Mouse (Mus musculus) retina, adult 2 months (tissue): Measurements from ENCODE around the gene Neurod2.

Experiments
- DNase-seq: peaks from one replicate; pipeline ENCODE4 v3.0.0-alpha.2; 2012; ENCODE audit warnings: low read depth, low spot score

Neurod2 gene

DNA sequence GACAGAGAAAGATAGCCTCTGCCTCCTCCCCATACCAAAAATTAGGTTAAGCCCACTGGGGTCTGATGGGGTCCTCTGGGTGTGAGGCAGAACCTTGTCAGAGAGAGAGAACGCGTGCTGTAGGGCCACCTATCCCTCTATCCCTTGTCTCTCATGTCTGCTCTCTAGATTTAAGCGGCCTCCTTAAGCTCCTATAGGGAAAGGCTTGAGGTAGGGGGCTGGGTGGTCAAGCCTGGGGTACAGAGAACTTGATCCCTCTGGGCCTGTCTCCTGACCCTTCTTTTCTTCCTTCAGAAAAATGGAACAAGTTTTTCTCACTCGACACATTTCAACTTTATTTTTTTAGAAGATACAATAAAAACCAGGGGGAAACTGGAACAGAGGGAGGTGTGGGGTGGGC is 3.4 kb upstream of the Neurod2 start:
- no peak for DNase-seq

DNA sequence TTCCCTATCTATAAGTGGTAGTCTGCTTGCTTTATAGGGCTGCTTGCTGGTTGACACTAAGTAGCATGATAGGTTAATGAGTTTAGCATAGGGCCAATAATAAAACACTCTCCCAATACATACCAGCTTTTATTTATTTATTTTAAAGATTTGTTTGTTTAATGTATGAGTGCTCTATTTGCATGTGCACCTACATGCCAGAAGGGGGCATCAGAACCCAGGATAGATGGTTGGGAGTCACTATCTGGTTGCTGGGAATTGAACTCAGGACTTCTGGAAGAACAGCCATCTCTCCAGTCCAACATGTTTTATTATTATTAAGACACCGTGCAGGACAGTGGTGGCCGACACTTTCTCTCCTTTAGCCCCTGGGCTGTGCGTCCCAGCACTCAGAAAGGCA is 2.7 kb upstream of the Neurod2 start:
- no peak for DNase-seq

DNA sequence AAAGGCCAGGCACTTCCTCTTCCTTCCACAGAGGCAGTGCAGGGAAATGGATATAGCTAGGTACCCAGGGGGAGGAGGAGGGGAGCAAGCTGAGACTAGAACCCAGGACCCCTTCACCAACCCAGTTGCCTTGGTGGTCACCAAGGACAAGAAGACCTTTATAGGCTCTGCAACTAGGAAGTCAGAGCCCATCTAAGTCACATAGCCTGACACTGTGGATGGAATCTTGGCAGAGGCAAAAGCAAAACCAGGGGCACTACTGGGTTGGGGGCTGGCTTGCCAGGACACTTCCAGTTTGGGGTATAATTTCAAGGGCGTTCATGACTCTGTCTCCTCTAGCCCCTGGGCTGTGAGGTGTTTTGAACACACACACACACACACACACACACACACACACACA is 2.0 kb upstream of the Neurod2 start:
- no peak for DNase-seq

DNA sequence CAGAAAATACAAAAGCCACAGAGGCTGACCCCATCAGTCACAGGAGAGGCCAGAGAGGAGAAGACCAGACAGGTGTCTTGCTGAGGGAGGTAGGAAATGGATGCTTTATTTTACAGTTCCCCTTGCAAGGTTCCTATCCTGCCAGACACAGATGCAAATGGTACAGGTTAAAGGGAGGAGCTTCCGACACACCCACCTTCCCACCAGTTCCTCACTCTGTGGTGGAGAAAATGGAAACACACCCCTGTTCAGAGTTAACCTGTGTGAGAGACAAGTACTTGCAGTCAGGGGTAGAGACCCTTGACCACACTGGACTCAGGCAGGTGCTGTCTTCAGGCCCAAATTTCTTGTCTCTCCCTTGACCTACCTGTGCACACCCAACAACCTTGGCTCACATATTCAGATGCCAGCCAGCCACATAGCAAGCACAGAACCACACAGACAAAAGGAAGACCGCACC is 1.3 kb upstream of the Neurod2 start:
- no peak for DNase-seq

DNA sequence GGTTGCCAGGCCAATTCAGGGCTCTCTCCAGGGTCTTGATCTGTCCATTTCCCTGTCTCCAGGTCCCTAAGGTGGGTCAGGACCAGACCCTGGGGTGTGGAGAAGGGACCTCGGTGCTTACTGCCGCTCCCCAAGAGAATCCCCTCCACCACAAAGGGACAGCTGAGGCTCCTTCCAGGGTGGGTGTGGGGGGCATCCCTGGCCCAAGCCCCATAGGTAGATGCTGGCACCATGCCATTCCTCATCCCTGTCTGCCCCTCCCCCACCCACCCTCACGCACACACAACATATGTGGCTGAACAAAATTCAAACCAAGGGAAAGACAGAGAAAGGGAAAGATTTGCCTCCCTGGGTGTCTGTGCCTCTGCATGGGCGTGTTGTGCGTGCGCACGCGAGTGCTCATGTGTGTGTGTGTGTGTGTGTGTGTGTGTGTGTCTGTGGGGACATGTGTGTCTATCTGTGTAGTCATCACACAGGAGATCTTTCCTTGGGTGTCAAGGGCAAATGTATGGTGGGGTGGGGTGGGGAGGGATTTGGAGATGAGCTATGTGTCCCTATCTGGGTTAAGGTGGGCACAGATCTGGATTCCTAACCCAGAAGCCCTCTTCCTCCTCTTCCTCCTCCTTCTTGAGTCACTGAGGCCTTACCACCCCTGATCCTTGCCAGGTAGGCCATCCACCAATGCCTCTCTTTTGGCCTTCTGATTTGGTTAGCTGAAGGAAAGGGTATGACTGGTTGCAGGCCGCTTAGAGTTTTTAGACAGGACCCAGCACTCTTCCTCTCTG is 704 bp upstream of the Neurod2 start:
- DNase-seq = no peak

DNA sequence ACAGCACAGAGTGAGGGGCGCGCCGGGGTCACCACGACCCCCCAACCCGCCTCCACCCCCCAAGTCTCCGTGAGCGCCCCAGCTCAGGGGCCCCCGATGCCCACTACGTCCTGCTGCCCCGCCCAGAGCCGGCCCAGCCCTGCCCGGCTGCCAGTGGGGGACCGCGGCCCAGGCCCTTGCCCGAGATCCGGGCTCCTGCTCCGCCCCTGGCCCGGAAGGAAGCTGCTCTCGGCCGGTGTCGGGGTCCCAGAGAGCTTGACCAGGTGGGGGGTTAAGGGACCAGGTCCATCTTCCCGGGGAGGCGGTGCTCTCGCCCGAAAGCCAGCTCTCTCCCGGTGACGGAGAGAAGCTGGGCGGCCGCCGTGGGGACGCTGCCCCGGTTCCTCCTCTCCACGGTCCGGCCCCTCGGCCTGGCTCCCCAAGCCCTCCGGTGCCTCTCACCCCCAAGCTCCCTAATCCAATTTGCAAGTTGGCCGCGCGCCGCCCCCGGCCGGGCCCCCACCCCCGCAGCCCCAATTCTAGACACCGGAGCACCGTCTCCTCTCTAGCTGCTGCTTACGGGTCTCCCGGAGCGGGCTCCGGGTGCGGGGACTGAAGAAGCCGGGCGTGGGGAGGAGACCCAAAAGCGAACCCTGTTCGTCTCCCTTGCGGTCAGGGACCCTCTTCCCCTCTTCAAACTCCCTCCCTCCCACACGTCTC is 928 bp downstream of the Neurod2 start:
- DNase-seq = no peak

DNA sequence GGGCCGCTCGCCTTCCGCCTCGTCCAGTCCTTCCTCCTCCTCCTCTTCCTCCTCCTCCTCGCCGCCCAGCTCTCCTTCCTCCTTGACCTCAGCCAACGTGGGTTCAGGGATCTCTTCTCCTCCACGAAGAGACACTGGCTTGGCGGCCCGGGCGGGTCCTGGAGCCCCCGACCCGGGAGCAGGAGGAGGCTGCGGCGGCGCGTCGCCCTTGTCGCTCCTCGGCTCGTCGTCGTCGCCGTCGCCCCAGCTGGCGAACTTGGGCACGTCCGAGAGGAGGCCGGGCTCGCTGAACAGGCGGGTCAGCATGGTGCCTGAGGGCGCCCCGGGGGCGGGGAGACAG is 1.4 kb downstream of the Neurod2 start:
- no peak for DNase-seq

DNA sequence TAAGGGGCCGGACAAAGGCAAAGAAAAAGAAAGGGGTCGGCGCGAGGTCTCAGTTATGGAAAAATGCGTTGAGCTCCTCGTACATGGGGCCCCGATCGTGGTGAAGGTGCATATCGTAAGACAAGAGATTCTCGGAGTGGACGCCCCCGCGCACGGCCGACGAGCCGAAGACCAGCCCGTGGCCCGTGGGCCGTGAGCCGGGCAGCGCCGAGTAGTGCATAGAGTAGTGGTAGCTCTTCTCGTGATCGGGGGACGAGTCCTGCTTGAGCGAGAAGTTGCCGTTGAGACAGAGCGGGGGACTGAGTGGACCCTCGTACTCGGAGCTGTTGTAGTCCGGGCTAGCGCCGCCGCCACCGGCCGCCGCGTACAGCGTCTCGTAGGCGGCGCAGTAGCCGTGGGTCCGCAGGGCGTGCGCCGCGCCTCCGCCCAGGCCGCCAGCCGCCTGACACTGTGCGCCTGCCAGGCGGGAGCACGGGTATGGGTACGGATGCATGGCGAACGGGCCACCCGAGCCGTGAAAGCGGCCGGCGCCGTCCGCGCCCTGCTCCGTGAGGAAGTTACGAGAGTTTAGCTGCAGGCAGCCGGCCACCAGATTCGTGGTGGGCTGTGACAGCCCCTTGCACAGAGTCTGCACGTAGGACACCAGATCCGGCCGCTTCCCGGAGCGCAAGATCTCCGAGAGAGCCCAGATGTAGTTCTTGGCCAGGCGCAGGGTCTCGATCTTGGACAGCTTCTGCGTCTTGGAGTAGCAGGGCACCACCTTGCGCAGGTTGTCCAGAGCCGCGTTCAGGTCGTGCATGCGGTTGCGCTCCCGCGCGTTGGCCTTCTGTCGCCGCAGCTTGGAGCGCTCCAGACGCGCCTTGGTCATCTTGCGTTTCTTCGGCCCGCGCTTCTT is 2.1 kb downstream of the Neurod2 start:
- no peak for DNase-seq

DNA sequence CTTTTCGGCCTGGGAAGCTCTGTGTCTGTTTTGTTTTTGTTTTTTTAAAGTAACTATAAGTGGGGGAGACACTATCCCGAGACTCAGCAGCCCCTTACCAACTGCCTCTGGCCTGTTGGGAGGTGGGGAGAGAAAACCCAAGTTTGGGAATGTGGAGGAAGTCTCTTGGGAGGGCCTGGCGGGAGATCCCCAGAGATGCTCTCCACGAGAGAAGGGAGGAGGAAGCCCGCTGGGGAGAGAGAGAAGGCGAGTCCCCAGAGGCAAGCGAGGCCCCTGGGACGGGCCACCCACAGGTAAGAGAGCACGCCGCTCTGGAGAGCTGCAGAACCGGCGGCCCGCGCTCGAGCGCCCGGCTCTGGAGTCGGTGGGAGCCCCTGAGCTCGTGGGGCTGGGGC is 2.7 kb downstream of the Neurod2 start:
- no peak for DNase-seq

DNA sequence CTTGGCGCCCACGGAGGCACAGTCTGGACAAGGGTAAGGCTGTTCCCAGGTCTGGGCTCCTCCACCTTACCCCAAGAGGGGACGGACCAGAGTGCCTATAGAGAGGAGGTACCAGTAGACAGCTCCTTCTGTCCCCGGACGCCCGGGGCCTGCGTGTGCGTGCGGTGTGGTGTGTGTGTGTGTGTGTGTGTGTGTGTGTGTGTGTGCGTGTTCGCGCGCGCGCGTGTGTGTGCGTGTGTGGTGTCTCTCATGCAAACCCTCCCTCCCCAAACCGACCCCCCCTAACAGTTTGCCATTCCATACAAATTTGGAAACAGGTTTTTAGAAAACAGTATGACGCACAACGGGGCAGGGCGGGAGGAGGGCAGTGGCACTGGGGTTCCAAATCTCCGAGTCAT is 3.6 kb downstream of the Neurod2 start:
- DNase-seq = no peak

DNA sequence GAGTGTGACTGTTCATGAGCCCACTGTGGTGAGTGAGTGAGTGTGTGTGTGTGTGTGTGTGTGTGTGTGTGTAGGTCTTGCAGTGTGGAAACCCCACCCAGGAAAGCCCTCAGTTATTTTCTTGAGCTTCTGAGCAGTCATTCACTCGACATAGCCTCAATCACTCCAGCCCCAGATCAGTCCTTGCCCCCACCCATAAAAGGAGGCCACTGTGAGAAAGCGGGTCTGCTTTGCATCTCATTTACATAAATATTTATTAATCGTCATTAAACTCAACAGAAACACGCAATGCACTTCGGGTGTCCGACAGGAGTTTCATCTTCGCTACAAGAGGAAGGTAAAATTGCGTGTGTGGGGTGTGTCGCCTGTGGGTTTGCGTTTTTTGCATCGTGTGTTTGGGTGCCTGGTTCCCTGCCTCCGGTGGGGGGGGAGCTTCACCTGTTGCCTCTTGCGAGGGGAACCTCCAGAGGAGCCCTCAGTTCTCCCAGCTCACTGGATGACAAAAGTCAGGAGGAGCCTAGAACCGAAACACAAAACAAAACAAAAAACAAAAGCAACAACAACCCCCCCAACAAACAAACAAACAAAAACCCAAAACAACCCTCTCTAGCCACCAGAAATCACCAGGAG is 4.1 kb downstream of the Neurod2 start:
- DNase-seq = no peak

DNA sequence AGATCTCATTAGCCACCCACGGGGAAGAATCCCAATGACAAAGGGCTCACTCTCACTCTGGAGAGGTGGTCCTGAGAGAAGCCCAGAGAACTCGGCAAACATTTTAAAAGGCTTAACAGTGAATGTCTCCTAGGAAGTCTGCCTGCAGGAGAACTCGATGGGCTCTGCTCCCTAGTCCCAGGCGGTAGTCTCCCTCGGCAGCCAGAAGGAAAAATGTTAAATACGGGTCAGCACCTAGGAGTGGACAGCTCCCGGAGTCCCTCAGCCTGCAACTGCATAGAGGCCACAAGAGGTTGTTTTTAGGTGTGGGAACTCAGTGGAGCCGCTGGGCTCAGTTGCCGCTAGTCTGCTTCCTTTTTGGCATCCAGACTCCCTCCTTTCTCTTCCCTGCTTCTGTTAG is 5.5 kb downstream of the Neurod2 start:
- DNase-seq = no peak

DNA sequence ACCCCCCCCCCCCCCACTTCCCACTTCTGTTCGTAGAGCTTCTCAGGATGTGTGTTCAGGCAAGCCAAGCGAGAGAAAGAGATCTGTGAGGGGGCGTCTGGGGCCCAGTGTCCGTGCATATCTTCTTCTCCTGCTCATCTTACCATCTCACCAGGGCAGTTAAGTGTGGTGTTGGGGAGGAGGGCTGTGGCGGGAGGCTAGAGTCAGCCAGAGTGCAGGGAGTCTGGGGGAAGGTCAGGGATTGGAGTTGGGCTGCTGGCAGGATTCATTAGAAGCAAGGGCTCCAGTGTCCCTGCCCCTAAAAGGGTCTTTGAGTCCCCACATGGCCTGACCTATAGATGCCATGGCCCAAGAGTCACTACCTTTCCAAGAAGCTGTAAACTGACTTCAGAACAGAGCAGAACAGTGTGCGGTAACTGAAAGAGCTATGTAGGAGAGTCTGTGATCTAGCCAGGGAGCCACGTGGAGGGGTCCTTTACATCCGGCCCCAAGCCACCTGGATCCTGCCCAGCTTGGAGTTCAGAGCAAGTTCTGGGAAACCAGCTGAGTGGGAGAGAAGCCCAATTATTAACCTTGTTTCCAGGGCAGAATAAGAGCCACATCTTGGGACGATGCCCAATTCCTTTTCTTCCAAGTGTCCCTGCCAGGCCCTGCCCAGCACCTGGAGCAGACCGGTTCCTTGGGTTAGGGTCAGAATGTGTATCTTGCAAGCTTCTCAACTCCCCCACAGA is 6.1 kb downstream of the Neurod2 start:
- no peak for DNase-seq

DNA sequence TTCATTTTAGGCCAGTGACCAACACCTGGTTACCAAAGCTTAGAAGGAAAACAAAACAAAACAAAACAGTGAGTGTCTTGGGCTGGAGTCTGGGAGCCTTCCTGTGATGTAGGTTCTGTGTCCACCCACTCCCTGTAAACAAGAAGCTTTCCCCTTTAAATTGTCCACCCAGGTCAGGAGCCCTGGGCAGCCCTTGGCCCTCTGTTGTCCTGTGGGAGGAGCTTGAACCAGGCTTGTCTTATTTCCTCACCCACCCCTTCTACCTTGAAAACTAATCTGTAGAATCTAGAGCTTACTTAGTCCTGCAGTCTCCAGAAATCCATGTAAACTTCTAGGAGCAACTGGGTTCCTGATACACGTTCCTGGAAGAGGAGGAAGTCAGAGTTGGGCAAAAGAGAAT is 7.3 kb downstream of the Neurod2 start:
- DNase-seq = no peak

DNA sequence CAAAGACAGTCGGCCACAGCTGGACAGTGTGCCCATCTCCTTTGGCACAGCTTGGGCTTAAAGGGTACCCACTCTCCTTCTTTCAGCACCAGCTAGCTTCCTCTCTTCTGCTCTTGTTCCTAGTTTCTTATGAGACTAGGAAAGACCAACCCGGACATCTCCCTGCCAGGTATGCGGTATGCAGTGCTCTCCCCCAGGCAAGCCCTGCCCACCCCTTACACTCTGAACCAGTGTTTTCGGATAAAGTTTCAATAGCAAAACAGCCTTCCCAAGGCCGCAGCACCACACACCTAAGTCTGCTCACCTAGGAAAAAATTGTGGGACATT is 7.8 kb downstream of the Neurod2 start:
- DNase-seq = no peak

DNA sequence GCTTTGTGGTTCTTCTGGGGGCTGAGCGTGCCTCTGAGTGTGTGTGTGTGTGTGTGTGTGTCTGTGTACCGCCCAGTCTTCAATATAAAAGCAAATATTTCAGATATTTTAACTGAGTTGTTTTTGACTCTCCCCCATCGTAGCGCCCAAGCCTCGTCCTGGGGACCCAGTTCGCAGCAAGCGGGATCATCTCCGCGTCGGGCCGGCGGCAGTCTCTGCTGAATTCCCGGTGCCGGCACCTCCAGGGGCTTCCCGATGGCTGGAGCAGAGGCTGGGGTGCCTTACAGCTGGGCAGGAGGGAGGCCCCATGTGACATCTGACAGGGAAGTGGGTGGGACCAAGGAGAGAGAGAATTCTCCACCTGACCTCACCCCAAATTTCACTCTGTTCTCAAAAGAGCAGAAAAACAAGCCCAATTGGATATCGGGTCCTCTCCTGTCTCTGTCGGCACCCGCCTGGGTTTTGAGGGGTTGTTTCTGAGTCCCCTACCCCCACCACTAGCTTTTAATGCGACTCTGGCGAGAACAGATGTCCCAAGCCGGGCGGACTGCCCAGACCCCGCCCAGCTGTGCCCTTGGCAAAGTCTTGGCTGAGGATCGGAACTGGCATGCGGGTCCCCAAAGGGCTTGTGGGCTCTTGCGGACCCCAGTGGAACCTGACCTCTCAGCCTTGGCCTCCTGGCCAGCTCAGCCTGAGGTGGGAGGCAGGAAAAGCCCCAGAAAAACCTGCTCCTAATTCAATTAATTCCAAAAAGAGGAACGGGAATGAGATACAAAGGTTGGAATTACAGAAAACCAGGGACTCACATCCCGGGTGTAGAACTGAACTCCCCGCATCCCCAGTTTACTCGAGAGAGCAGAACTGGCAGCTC is 8.4 kb downstream of the Neurod2 start:
- no peak for DNase-seq

DNA sequence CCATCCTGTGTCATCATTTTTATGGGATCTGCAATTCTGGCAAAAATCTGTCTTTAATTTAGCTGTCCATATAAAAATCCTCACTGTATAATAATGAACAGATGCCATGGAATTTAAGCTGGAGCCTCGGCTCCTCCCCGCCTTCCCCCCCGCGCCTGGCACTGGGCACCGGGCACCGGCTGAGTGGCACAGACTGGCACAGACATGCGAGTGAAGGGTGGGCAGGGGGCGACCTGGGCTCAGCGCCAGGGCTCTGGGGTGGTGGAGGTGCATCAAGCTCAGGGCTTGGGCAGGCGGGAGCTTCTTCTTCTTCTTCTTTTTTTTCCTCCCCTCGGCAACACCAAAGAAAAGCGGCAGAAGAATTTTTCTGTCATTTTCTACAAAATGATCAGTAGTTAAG is 9.1 kb downstream of the Neurod2 start:
- DNase-seq = no peak

DNA sequence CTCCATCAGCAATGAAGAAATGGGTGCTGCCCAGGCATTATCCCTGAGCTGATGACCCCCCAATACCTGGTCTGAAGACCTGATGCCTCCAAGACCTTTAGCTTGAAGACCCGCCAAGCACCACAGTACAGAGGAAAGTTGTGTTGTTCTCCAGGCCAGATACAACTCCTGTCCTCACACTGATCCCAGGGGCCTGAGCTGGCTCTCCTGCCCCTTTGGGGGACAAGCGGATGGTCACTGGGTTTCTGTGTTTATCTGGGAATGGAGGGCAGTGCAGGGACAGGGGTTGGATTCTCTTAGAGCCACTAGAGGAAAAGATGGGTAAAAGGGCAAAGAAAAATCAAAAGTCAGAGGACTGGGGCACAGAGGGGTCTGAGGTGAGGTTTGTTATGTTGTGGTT is 9.5 kb downstream of the Neurod2 start:
- DNase-seq = no peak

DNA sequence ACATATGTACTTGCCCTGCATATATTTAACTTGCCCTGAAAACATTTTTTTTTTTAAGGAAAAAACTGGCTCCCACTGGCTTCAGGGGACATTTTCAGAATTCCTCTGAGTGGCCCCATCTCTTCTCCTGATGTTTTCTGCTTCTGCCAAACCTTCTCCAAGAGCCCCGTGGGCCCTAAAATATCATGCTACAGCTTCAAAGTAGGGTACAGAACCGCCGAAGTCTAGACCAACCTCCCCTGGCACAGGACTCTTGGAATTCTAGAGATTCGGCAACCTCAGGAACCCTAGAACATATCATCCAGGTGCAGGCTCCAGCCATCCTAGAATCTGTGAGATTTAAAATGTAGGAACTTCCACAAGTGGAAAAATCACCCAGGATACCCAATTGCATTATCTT is 9.9 kb downstream of the Neurod2 start:
- DNase-seq = no peak

DNA sequence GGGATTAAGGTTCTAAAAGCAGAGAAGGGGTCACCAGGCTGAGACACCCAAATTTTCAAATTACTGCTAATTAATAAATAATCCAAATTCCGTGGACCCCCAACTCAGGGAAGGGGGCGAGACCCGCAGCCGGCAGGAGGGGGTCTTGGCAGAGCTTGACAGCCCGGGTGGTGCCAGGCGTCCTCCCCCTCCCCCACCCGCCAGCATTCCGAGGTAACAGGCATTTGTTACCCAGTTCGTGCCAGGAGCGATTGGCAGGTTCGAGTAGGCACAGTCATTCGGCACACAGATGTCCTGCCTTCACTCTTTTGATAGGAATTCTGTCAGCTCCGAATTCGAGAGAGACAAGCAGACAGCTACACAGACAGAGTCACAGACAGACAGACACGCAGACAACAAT is 10.3 kb downstream of the Neurod2 start:
- DNase-seq = no peak
